Mouse (Mus musculus) liver, postnatal 0 days (tissue): Measurements from ENCODE around the gene Bahd1.

Experiments
- CTCF ChIP-seq: sonication (generic); IDR thresholded peaks from 2 replicates; pipeline ENCODE4 v1.5.1; 2016; ENCODE audit warnings: antibody characterized with exemption, low read depth
- EP300 ChIP-seq: IDR thresholded peaks from 2 replicates; pipeline ENCODE4 v1.6.1; 2016; ENCODE audit warnings: antibody characterized with exemption, low read depth, mild to moderate bottlenecking

GRCm38 (mm10) chr2:118873018-118873417, 27.2 kb upstream of the Bahd1 start:
- no peak for TF ChIP-seq CTCF
- TF ChIP-seq EP300: no peak
